Mouse (Mus musculus) midbrain, embryonic 11.5 days (tissue): ENCODE measurements at regions not wholly inside any gene's neighbourhood (a gene's known extent, or its start where the extent isn't known, plus 50 kb on each side); places are given as distances from the start of the nearest gene placed in this dataset.

ENCODE experiments used
- ATAC-seq: fragments of 200-750 bp; cut with Nextera tagmentation; 2 replicates; pipeline ENCODE4 v1.8.0; 2017; ENCODE audit warnings: moderate TSS enrichment, moderate library complexity; ENCODE audit not compliant: low FRiP score
- DNase-seq: peaks from one replicate; pipeline ENCODE4 v3.0.0; 2015; ENCODE audit warnings: low spot score; ENCODE audit errors: missing footprints
- H3K27ac ChIP-seq: fragments of 300-500 bp; sonication (generic); 2 replicates; pipeline ENCODE4 v1.5.1; 2014; ENCODE audit warnings: low read depth, low read length
- H3K27me3 ChIP-seq: fragments of 300-500 bp; sonication (generic); 2 replicates; pipeline ENCODE4 v1.6.1; 2014; ENCODE audit warnings: mild to moderate bottlenecking, low read length, moderate library complexity, mixed read lengths; ENCODE audit not compliant: control insufficient read depth, insufficient read depth
- H3K36me3 ChIP-seq: fragments of 300-500 bp; sonication (generic); 2 replicates; pipeline ENCODE4 v1.6.1; 2014; ENCODE audit warnings: mild to moderate bottlenecking, low read length, moderate library complexity, mixed read lengths; ENCODE audit not compliant: control insufficient read depth, insufficient read depth
- H3K4me1 ChIP-seq: fragments of 300-500 bp; sonication (generic); 2 replicates; pipeline ENCODE4 v1.6.1; 2014; ENCODE audit warnings: low read length; ENCODE audit not compliant: control insufficient read depth, insufficient read depth
- H3K4me2 ChIP-seq: fragments of 300-500 bp; sonication (generic); 2 replicates; pipeline ENCODE4 v1.6.1; 2014; ENCODE audit warnings: mild to moderate bottlenecking, moderate library complexity
- H3K4me3 ChIP-seq: fragments of 300-500 bp; sonication (generic); 2 replicates; pipeline ENCODE4 v1.5.1; 2014; ENCODE audit warnings: low read depth, low read length
- H3K9ac ChIP-seq: fragments of 300-500 bp; sonication (generic); 2 replicates; pipeline ENCODE4 v1.6.1; 2014; ENCODE audit warnings: low read length
- H3K9me3 ChIP-seq: fragments of 300-500 bp; sonication (generic); 2 replicates; pipeline ENCODE4 v1.6.1; 2016; ENCODE audit warnings: low read length; ENCODE audit not compliant: control insufficient read depth
- WGBS: fragments of 180-500 bp; shearing (Covaris S2); extraction: QIAGEN DNeasy Blood & Tissue Kit; methylation state at CpG from one replicate; pipeline ENCODE4 v1.1.7; 2014; 5-methylcytosine and 5-hydroxymethylcytosine counted together

DNA sequence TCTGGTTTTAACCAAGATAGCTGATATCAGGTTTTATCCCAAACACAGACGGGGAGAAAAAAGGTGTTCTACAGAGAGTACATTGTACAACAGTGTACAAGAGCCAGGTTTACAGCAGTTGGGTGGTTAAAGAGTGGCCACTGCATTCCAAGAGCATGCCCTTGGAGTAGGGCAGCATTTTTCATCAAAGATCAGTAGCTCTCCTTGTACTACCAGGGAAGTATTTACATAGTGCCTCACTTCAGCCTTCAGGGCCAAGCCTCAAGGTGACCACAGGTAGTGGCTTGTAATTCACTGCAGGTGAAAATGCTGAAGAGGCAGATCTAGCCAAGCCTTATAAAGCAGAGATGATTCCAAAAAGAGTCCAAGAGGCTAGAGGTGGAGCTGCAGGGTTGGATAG, 190.8 kb downstream of the Isl1 start:
- no peak for ATAC-seq

GRCm38 (mm10) chr13:116111032-116111808, 198.3 kb downstream of the Isl1 start:
- no peak for DNase-seq
- Histone ChIP-seq H3K4me1 (no peaks in the 10 kb centered on the region), H3K27ac (no peak overlapping the region), H3K9ac (no peak overlapping the region), H3K4me3 (no peak overlapping the region), H3K27me3 (no peaks in the 10 kb centered on the region), H3K4me2 (no peak overlapping the region), H3K9me3 (no peaks in the 10 kb centered on the region), H3K36me3 (no peaks in the 10 kb centered on the region)
- no peak for ATAC-seq
- WGBS, result 69% methylated on average over 7 of the region's 7 CpGs

More for the DNA sequence above, 190.8 kb downstream of the Isl1 start:
- Histone ChIP-seq H3K36me3 (no peaks in the 10 kb centered on the region), H3K27me3 (no peaks in the 10 kb centered on the region), H3K9me3 (no peaks in the 10 kb centered on the region), H3K4me1 (no peaks in the 10 kb centered on the region), H3K4me2 (no peak overlapping the region), H3K9ac (no peak overlapping the region), H3K27ac (no peak overlapping the region), H3K4me3 (no peak overlapping the region)
- DNase-seq, result no peak
- WGBS, result 81% methylated on average over 1 of the region's 1 CpGs

DNA sequence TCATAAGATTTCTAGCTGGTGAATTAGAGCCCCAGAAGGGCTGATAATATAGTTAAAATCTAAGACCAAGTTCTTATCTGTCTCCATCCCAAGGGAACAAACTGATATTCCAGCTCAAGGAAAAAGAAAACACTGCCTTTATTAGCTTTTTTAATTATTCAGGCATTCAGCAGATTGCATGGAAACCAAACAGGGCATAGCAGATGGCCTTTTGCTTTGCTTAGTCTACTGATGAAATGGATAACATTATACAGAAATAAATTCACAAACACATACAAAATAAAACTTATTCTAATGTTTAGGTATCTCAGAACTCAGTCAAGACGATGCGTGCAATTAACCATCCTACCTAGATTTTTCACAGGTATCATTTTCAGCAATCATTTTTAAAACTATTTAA, 198.9 kb downstream of the Isl1 start:
- Histone ChIP-seq H3K27ac (no peak overlapping the region), H3K9ac (no peak overlapping the region), H3K27me3 (no peaks in the 10 kb centered on the region), H3K4me2 (no peak overlapping the region), H3K36me3 (no peaks in the 10 kb centered on the region), H3K4me1 (no peaks in the 10 kb centered on the region), H3K9me3 (no peaks in the 10 kb centered on the region), H3K4me3 (no peak overlapping the region)
- WGBS, result 91% methylated on average over 2 of the region's 2 CpGs
- DNase-seq (no peak), ATAC-seq (no peak)

DNA sequence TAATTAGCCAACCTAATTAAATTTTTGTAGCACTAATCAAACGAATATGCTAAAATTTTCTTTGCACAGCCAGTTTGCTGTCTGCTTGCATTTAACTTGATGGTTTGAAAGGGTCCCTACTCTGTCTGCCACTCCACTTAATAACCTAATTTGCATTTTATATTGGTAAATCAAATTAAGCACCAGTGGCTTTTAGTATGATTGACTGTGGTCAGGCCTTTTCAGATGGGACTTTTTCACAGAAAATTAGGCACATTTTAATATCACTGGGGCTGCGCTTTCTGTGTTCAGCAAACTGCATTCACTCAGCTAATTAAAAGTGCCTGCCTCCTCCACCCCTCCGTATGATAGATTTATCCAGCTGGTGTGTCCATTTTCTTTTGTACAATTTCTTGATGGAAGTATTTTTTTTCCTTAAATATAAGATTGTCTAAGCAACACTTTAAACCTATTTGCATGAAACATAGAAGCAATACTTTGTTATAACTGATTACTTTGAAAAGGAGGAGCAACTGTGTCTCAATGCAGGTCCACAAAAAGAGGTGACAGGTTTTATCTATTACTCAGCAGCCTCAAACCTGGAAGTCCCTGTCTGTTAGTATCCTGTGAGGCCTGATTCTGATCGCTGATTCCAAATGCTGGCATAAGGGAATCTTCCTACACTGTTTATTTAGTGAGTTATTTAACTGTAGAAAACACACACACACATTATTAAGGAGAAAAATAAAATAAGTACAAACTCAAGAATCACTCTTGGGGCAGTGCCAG, 221.8 kb downstream of the Isl1 start:
- Histone ChIP-seq H3K27me3 (no peaks in the 10 kb centered on the region), H3K27ac (no peak overlapping the region), H3K4me1 (no peaks in the 10 kb centered on the region), H3K36me3 (no peaks in the 10 kb centered on the region), H3K4me2 (no peak overlapping the region), H3K9me3 (no peaks in the 10 kb centered on the region), H3K4me3 (no peak overlapping the region), H3K9ac (no peak overlapping the region)
- ATAC-seq (peak; percentile 35; the same call in 1 of the 2 replicates), DNase-seq (no peak)
- WGBS, result 76% methylated on average over 4 of the region's 4 CpGs

- Histone ChIP-seq H3K4me1 (no peaks in the 10 kb centered on the region), H3K36me3 (no peaks in the 10 kb centered on the region), H3K9me3 (no peaks in the 10 kb centered on the region), H3K27ac (no peak overlapping the region), H3K27me3 (no peaks in the 10 kb centered on the region), H3K4me2 (no peak overlapping the region), H3K9ac (no peak overlapping the region), H3K4me3 (no peak overlapping the region)
- WGBS, result 75% methylated on average over 1 of the region's 1 CpGs
- no peak for DNase-seq
- ATAC-seq, result no peak
These were observed 222.3 kb downstream of the Isl1 start for GRCm38 (mm10) chr13:116087140-116087539.

DNA sequence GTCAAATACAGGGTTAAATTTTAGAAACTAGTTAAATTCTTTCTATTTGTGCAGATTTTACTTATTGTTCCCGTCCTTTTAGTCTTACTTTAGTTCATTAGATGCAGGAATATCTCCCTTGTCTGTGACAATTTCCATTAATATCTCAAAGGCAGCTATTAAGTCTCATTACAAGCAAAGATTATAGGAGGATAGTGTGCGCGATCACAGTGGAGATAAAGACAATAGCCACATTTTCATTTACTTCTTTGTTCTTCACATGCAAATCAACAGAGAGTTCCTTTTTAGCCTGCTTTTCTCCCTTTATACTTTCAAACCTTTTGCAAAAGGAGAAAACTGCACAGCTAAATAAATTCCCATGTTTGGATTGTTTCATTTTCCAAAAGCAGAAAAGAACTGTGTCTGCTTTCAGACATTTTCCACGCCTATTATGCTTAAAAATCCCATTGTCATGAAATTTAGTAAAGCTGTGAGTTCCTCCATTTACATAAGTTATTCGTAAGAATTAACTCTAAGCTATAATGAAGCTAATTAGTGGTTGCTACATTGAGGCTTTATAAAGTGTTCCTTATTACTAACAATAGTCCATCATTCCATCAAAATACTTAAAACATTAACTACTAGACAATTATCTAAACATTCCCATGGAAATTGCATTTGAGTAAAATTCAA, 252.4 kb downstream of the Isl1 start:
- ATAC-seq (no peak), DNase-seq (no peak)
- 68% methylated on average over 5 of the region's 5 CpGs for WGBS
- Histone ChIP-seq H3K4me3 (no peak overlapping the region), H3K36me3 (no peaks in the 10 kb centered on the region), H3K4me1 (no peaks in the 10 kb centered on the region), H3K27me3 (no peaks in the 10 kb centered on the region), H3K9me3 (no peaks in the 10 kb centered on the region), H3K9ac (no peak overlapping the region), H3K27ac (no peak overlapping the region), H3K4me2 (no peak overlapping the region)

DNA sequence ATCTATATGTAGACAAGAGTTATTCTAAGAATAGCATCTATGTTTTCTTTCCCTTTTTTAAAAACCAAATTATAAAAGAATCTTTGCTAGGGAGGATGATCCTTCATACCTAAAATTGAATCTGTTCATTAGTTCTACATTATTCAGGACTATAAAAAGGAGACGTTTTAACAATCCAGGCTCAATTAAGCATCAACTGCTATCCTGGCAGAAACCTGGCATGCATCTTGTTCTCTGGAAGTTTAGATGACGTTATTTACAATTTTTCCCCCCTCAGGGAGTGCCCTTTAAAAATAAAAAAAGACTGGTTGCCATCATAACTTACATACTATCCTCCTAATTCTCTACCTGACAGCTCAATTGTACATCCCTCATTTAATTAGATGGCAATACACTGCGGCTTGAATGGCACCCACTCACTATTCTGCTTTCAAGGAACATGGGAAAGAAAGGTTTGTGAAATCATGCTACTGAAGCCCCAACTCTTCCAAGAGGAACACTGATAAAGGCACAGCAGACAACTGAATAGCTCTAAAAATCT, 253.3 kb downstream of the Isl1 start:
- ATAC-seq, result no peak
- H3K9ac ChIP-seq, result no peak overlapping the region
- no peak overlapping the region for H3K27ac ChIP-seq
- no peak overlapping the region for H3K4me2 ChIP-seq
- no peak for DNase-seq
- no peaks in the 10 kb centered on the region for H3K36me3 ChIP-seq
- H3K4me1 ChIP-seq, result no peaks in the 10 kb centered on the region
- whole genome bisulfite sequencing, result 85% methylated on average over 3 of the region's 3 CpGs
- no peaks in the 10 kb centered on the region for H3K27me3 ChIP-seq
- H3K9me3 ChIP-seq, result no peaks in the 10 kb centered on the region
- no peak overlapping the region for H3K4me3 ChIP-seq

DNA sequence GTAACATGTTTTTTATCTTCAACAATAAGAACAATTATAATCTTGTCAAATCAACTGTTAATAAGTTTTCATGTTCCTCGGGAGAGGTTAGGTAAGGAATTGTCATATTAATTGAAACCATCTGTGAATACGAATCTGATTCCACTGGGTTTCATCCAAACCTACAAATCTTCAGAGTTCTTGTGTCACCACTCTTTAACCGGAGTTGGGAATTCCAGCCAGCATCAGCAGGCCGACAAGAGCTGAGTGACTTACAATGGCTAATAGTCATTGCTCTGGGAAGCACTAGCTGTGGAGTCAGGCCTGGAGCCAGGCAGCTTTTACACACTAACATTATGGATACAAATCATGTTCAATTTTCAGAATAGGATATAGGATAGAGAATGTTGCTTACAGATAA, 273.3 kb downstream of the Isl1 start:
- DNase-seq, result no peak
- no peaks in the 10 kb centered on the region for H3K9me3 ChIP-seq
- H3K36me3 ChIP-seq, result no peaks in the 10 kb centered on the region
- no peak overlapping the region for H3K27ac ChIP-seq
- no peaks in the 10 kb centered on the region for H3K27me3 ChIP-seq
- no peaks in the 10 kb centered on the region for H3K4me1 ChIP-seq
- 80% methylated on average over 4 of the region's 4 CpGs for WGBS
- no peak overlapping the region for H3K4me2 ChIP-seq
- H3K9ac ChIP-seq, result no peak overlapping the region
- no peak overlapping the region for H3K4me3 ChIP-seq
- ATAC-seq, result no peak
